Mouse (Mus musculus) embryonic fibroblast, embryonic 13.5 days (primary cell): ENCODE results near the gene Tmem107.

ENCODE experiments used
- CTCF ChIP-seq: IDR thresholded peaks from 2 replicates; pipeline ENCODE4 v1.5.1; 2011; ENCODE audit warnings: mild to moderate bottlenecking, control low read depth, low read length, moderate library complexity, borderline replicate concordance; ENCODE audit not compliant: insufficient read depth
- POLR2A ChIP-seq: IDR thresholded peaks from 2 replicates; pipeline ENCODE4 v1.6.1; 2011; ENCODE audit warnings: low read depth, mild to moderate bottlenecking, control low read depth, low read length, moderate library complexity

- no peak for TF ChIP-seq CTCF
- TF ChIP-seq POLR2A: no peak
These were observed 35.7 kb downstream of the Tmem107 start for GRCm38 (mm10) chr11:69106299-69106698.
